Mouse (Mus musculus): ENCODE data around the gene Rpl15.
A peak's percentile ranks its signal among the peaks of the same experiment; 100 is the strongest.
"Not testable (repeated sequence)": the region's sequence is repeated elsewhere in the genome, so short reads cannot be mapped to it uniquely, and the experiment has no call there.

The Rpl15 gene

DNA sequence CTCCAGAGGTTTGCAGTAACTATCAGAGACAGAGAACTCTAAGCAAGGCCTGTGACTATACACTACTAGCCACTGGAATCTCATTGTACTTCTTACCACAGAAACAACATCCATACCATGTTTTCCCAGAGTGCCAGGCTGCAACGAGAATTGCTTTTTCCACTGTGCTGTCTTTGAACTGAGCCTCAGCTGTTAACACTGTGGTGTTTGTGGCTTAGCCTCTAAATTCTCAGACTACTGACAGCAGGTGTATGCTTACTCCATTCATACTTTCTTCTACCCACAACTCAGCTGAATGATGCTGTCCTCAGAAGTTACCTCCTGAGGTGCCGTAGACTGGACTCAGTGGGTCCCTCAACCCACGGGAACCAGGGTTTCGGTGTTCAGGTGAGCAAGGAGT, 29.4 kb downstream of the Rpl15 start:
- no peak for DNase-seq (ENCODE audit: low spot score in 2 of 2)

DNA sequence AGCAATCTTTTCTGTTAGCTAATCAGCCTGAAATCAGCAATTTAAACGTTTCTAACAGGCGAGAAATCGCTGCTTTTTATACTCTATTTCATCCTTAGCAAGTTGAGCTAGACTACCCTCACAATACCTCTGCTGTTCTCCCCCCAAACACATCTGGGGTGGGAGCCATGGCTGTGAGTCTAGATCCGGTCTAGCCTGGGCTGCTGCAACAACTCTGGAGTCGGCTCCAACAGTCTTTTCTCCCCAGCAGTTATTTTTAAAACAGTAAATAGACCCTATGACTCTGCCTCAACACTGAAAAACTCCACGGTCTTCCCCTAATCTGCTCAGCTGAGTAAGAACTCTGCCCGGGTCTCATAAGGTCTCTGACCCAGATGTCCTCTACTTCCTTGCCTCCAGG, 31.1 kb downstream of the Rpl15 start:
- DNase-seq (ENCODE audit: low spot score in 2 of 2) = no peak

DNA sequence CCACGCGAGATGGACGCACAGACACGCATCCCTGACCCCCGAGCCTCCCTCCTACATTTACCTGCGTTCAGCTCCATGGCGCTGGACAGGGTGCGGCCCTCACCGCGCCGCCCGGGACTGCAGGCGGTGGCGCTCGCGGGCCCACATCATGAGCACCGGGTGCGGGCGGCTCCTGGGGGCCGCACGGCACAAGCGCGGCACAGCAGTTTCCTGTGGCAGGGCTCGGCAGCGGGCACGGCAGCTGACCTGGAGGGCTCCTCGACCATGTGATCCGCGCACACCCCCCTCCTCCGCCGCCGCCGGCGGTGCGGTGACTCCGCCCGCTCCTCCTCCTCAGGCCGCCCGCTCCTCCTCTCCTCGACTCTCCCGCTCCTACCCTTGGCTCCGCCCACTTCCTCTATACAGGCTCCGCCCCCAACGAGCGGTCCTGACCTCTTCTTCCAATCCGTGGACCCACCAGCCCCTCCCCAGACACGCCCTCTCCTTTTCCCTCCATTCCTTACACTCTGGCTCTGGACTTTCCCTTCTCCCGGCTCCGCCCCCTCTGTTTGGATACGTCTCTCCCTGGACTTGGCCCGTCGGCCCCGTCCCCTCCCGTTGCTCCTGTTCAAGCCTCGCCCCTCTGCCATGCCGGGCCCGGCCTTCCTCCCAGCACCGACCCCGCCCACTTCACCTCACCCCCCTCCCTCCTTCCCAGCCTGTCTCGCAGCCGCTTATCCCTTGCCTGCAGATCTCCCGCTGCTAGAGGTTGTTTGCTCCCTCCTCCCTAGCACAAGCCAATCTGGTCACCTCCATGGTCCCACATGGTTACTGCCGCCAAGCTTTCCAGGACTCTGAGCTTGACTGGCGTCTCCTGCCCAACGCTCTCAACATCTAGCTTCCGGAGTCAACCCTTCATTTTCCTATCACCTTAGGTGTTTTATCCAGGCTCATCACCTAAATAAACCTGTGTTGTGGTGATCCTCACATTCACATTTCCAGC, 32.1 kb downstream of the Rpl15 start, which contains the start of gene Nr1d2:
TSS of gene Nr1d2 (minus strand) at position 378 of the 982 bp plus-strand sequence.
- peak; percentile 96 to 97 for DNase-seq (ENCODE audit: low spot score in 2 of 2)

DNA sequence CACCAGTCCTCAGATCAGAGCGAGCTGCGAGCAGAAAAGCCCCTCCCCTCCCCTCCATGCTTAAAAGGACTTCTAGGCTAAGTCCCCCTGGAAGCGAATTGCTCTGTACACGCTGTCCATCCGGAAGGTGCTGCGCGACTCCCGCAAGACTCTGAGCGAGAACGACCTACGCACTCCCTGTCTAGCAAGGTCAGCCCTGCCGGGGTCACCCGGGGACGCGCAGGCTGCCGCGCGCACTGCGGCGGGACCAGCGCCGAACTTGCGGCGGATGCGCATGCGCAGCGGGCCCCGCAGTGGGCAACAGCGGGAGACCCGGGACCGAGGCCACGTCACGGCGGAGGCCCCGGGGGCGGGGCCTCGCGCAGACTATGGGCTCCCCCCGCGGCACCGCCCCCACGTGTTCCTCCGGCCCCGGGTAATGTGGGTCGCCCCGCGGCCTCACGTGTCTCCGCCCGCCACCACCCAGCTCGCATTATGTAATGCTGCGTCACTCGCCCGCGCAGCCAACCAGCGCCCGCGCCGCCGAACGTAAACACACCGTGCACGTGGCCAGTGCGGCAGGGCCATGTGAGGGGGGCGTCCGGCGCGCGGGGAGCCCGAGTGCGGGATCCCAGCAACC, 33.0 kb downstream of the Rpl15 start:
- DNase-seq (ENCODE audit: low spot score in 2 of 2) = peak; percentile 94 to 96

DNA sequence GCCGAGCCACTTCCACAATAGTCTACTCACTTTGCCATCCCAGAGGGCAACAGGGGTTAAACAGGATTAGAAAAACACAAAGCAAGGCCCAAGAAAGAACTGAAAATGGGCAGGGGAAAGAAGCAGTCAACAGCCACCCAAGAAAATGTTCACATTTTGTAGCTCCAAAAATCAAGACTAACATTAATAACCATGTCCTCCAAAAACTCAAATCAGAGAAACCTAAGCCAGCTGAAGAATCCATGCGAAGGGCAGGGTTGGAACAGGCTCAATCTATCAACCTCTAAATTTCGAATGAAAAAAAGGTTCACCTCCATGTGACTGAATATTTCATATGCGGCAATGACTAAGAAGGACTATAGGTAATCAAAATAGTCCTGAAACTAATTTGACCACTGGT, 33.8 kb downstream of the Rpl15 start:
- no peak for DNase-seq (ENCODE audit: low spot score in 2 of 2)

DNA sequence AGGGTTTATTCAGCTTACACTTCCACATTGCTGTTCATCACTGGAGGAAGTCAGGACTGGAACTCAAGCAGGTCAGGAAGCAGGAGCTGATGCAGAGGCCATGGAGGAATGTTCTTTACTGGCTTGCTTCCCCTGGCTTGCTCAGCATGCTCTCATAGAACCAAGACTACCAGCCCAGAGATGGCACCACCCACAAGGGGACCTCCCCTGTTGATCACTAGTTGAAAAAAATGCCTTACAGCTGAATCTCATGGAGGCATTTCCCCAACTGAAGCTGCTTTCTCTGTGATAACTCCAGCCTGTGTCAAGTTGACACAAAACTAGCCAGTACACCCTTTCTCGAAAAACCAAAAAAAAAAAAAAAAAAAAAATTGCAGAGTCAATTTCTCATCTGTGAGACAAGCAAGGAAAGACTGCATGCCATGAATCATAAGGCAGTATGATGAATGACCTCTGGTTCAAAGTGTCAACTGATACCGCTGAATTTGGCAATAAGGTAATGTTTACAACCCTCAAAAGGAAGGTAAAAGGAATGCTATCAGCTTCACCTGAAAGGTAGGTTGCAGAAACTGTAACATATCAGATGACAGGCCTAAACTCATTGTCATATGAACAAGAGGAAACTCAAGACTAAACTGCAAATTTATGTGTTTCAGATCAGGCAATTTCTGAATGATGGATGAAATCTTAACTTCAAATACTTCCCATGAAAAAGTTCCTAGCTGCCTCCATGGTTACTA, 34.5 kb downstream of the Rpl15 start:
- DNase-seq (ENCODE audit: low spot score in 2 of 2) = not testable (repeated sequence)

DNA sequence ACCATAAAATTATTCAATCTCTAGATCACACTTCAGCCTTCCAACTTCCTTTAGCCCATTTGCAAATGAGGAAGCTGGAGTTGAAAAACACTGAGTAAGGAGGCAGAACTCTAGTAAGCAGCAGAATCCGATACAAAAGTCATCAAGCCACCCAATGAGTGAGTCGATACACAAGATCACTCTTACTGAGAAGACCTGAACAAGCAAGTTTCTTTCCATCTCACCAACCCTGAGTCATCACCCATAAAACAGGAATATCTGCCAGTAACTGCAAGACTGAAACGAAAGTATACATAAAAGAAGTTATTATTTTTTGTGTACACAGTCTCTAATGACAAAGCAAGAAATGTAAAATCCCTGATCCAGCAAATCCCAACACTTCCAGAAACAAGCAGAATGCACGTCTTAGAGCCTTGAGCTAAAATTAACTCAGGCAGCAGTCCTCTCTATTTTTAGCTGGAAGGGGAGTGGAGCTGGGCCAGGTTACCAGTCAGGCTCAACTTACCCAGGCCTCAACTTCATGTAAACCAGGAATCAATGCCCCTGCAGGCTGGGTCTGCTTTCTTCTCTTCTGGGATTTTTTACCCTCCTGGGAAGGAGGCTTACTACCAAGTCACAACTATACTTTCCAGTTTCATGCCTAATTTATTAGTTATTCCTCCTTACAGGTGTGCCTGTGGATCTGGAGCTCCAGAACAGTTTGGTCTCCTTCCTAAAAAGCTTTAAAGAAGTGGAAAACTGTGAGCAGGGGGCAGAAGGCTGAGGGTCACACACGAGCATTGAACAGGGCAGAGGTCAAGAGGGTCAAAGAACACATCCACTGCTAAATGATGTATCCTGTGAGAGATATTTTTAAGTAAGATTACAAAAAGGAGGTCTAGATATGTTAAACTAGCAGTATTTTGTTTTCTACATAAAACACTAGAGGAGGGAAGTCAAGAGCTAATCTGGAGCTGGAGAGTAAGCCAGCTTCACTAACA, 36.9 kb downstream of the Rpl15 start:
- no peak for DNase-seq (ENCODE audit: low spot score in 2 of 2)

DNA sequence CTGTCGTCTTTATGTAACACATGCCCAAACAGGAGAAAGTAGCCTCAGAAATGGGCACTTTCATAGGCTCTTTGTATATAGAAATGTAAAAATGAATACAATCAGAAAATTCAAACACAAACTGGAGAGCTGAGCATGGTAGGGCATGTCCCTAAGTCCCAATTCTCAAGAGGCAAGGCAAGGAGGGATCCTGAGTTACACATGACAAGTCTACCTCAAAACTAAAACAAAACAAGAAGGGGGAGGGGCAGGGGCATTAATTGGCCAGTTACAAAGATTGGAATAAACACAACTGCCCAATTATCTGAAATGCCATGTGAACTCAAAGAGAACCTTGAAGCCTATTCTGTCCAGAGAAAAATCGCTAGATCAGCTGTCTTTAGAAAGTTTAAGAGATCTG, 38.1 kb downstream of the Rpl15 start:
- no peak for DNase-seq (ENCODE audit: low spot score in 2 of 2)

DNA sequence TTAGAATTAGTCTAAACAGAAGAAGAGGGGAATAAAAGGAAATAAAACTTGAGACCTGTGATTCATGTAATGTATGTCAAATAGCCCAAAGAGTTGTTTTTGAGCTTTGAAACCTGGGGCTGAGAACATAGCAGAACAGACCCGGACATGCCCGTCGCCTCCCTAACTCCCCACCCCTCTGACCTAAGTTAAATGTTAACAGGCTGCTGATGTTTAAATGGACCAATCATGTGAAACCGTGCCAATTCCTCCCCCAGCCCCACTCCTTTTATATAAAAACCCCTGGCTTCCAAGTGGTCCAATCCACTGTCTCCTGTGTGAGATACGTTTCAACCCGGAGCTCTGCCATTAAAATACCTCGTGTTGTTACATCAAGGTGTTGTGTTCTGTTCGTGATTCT, 39.3 kb downstream of the Rpl15 start:
- DNase-seq (ENCODE audit: low spot score in 2 of 2) = not testable (repeated sequence)

DNA sequence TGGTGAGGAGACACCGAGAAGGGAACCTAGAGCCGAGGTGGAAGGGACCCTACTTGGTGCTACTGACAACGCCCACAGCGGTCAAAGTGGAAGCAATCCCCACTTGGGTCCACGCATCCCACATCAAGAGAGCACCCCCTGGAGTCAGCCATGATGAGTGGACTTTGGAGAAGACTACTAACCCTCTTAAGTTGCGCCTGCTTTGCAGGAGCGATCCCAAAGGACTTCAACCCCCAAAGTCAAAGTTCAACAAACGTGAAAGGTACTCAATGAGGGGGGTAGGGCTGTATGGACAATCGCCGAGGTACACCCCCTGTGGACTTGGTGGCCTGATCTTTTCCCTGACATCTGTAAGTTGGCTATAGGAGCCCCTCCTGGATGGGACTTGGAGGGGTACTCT, 41.4 kb downstream of the Rpl15 start:
- DNase-seq (ENCODE audit: low spot score in 2 of 2) = not testable (repeated sequence)

DNA sequence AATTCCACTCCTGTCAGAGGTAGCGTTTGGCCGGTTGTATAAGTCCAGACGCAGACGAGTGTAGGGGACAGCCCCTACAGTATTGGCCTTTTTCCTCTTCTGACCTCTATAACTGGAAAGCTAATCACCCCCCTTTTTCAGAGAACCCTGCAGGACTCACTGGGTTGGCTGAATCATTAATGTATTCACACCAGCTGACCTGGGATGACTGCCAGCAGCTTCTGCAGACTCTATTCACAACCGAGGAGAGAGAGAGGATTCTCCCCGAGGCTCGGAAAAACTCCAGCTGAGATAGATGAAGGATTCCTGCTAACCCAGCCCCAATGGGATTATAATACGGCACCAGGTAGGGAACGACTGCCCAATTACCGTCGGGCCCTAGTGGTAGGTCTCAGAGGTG, 45.0 kb downstream of the Rpl15 start:
- not testable (repeated sequence) for DNase-seq (ENCODE audit: low spot score in 2 of 2)

DNA sequence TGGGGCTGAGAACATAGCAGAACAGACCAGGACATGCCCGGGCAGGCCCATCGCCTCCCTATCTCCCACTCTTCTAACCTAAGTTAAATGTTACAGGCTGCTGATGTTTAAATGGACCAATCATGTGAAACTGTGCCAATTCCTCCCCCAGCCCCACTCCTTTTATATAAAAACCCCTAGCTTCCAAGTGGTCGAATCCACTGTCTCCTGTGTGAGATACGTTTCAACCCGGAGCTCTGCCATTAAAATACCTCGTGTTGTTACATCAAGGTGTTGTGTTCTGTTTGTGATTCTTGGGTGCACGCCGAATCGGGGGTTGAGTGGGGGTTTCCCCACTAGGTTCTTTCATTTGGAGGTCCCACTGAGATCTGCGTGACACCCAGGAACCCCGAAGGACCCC, 45.8 kb downstream of the Rpl15 start:
- not testable (repeated sequence) for DNase-seq (ENCODE audit: low spot score in 2 of 2)

DNA sequence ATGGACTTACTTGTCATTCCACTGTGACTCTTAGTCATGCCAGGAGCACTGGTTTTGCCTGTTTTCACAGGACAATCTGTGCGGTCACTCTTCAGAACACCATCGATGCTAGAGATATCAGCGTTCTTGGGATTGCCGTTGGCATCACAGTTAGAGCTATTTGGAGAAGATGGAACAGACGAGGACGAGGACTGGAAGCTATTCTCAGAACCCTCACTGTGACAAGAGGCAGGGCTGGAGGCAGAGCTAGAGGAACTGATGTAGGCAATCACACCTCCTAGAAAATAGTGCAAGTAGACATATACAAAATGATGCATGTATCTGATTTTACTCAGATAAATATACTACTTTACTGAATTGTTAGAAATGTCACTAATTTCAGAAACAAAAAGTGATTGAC, 49.2 kb downstream of the Rpl15 start:
- no peak for DNase-seq (ENCODE audit: low spot score in 2 of 2)
